Mouse (Mus musculus): ENCODE data around the gene Lrmda.

Lrmda gene

GRCm38 (mm10) chr14:22093124-22093523 lies 73.6 kb downstream of the Lrmda start:
- no peak for DNase-seq (ENCODE audit: low spot score)

- DNase-seq (ENCODE audit: low spot score): no peak
Observed at GRCm38 (mm10) chr14:22101961-22102805, 82.7 kb downstream of the Lrmda start.

DNA sequence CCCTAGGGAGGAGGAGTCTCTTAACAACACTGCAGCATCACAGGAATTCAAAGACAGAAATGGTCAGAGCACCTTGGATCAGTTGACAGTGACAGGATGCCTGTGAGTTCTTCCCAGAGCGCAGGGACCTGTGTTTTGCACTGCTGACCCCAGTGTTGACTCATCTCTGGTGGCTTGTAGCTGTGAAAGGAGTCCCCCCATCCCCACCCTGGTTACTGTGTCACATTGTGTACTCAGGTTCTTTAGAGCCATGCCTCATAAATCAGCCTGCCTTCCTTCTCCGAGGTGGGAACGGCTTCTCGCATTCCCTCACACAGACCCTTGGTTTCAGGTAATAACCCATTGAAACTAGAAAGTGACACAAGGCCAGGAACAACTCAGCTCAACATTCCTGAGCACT lies 86.3 kb downstream of the Lrmda start:
- DNase-seq (ENCODE audit: low spot score): no peak

DNA sequence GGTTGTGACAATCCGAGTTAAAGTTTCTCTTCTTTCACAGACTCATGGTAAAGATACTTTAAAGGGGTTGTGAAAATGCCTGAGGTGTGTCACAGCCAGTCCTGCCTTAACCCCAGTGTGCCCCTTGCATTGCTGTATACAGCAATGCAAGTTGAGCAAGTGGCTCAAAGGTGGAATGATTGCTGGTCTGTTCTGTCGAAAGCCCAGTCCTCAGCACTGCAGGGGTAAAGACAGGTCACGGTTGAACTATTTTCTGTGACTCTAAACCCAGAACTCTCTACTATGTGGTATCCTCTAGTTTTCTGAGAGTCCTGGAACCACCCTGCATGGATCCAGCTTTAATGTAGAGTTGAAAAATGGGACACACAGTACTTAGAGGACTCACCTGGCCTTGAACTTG lies 87.3 kb downstream of the Lrmda start:
- no peak for DNase-seq (ENCODE audit: low spot score)

DNA sequence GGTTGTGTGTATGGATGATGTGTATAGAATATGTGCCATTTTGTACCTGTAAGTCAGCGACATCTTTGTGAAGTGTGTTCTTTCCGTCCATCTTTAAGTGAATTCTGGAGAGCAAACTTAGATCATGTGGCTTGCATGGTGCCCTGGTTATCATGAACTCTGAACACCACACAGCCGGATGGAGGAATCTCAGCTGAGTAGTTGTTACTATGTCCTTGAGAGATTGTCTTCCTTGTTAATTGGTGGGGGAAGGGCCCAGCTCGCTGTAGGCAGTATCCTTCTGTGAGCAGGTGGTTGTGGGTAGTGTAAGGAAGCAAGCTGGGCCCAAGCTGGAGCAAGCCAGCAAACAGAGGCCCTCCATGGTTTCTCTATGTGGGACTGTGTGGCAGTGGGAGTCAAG lies 89.9 kb downstream of the Lrmda start:
- DNase-seq (ENCODE audit: low spot score): no peak

GRCm38 (mm10) chr14:22113463-22114361 lies 94.2 kb downstream of the Lrmda start:
- no peak for DNase-seq (ENCODE audit: low spot score)

DNA sequence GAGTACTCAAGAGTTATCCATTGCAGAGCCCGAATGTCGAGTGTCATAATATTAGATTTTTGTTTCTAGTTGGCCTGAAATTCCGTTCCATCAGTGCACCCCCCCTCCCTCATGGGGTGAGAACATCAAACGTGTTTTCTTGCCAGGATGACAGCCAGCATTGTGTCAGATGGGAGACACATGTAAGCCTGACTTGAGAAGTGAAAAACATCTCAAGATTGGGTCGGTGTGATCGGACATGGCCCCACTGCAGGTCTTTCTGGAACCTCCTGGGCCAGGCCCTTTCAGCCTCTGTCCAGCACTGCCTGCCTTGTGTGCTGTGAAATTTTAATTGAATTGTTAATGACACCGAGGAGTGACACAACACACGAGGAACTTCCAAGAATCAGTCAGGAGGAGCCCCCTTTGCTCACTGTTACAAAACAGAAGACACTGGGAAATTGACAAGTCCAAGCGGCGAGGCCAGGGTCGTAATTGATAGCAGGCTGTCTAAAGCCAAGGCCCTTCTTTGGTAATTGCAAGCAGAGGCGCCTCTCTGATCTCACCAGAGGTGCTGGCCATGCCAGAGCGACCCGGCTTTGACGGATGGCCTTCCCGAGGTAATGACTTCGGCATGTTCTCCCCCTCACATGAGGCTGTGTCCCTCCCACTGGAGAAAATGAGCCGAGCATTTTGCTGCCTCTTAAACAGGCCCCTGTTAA lies 95.3 kb downstream of the Lrmda start:
- no peak for DNase-seq (ENCODE audit: low spot score)

- no peak for DNase-seq (ENCODE audit: low spot score)
Observed at GRCm38 (mm10) chr14:22118096-22118495, 98.6 kb downstream of the Lrmda start.

DNA sequence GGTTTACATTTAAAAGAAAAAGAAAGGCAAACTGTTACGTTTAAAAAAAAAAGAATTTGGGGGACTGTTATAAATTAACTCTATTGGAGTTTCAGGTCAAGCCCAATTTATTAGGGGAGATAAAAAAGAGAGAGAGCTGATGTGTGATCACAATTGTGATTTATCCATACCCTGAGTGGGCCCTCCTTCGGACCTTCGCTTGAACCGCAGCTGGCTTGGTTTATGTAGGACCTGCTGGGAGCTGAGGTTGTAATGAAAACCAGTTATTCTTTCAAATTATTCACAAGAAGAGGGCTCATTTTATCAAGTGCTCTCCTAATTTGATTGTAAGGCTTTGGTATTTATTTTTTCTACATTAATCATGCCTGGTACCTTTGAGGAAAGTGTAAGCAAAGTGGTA lies 99.0 kb downstream of the Lrmda start:
- DNase-seq (ENCODE audit: low spot score): no peak

GRCm38 (mm10) chr14:22126276-22126675 lies 106.8 kb downstream of the Lrmda start:
- no peak for DNase-seq (ENCODE audit: low spot score)

DNA sequence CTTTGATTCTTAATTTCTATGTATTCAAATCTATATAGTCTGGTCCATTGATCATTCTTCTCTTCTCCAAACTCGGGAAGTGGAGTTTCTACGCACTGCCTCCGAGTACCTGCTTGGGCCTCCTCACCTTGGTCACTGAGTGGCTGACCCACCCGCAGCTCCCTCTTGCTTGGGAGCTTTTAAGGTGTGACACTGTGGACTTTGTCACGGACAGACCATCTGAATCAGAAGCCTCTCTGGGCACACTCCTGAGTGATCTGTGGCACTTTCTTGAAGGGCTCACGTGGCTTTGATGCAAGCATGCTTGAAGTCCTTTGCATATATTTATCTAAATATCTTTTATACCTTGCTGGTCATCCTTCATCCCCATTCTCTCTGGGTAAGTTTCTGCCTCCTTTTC lies 107.3 kb downstream of the Lrmda start:
- DNase-seq (ENCODE audit: low spot score): no peak

- no peak for DNase-seq (ENCODE audit: low spot score)
Observed at GRCm38 (mm10) chr14:22130950-22131585, 111.6 kb downstream of the Lrmda start.

GRCm38 (mm10) chr14:22139281-22139680 lies 119.8 kb downstream of the Lrmda start:
- peak; percentile 53 for DNase-seq (ENCODE audit: low spot score)

- DNase-seq (ENCODE audit: low spot score): no peak
Observed at GRCm38 (mm10) chr14:22144014-22144413, 124.5 kb downstream of the Lrmda start.

DNA sequence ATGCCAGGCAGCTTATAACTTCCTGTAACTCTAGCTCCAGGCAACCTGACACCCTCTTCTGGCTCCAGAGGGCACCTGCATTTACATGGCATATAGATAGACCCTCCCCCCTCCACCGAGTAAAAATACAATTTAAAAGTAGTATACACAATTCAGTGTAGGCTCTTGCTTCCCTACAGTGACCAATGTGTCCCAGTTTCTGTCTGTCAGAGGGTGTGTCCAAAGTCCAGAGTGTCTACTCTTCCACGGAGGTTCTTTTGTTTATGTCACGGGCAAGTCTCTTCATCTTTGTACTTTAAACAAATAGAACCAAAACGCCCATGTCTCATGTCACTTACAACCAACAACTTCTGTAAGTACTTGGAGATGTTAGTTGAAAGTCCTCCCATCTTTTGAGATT lies 126.4 kb downstream of the Lrmda start:
- no peak for DNase-seq (ENCODE audit: low spot score)

- no peak for DNase-seq (ENCODE audit: low spot score)
Observed at GRCm38 (mm10) chr14:22146508-22147044, 127.1 kb downstream of the Lrmda start.

GRCm38 (mm10) chr14:22147341-22148024 lies 128.0 kb downstream of the Lrmda start:
- DNase-seq (ENCODE audit: low spot score): no peak

GRCm38 (mm10) chr14:22152701-22153100 lies 133.2 kb downstream of the Lrmda start:
- DNase-seq (ENCODE audit: low spot score): no peak

- no peak for DNase-seq (ENCODE audit: low spot score)
Observed at GRCm38 (mm10) chr14:22154096-22154495, 134.6 kb downstream of the Lrmda start.

- no peak for DNase-seq (ENCODE audit: low spot score)
Observed at GRCm38 (mm10) chr14:22155034-22155433, 135.5 kb downstream of the Lrmda start.

DNA sequence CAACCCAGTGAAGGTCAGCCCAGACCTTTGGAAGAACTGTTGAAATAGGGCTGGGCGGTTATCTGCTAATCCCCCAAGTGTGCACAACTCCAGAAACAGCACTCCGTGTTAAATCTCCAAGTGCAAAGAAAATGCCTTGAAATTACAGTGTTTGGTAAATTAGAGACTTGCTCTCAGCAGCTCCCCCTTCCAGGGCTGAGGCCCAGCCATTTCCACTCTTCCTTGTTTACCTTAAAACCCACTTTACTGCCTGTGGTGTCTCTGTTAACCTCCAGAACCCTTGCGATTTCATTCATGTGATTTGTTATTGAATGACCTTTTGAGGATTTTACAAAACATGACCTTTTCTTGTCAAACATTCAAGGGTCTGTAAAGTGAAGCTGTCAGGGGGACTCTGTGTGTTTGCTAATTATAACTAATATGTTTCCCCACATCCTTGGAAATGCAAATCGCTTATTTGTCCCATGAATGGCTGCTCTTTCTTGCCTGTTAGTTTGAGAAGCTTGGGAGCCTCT lies 136.1 kb downstream of the Lrmda start:
- DNase-seq (ENCODE audit: low spot score): no peak
